Mouse (Mus musculus) mesoderm, embryonic 11.5 days (tissue): ENCODE results near the gene Slco3a1.

Source experiments
- DNase-seq: peaks from one replicate; pipeline ENCODE4 v3.0.0-alpha.2; 2012; ENCODE audit warnings: low read depth, low spot score

Slco3a1 gene

GRCm38 (mm10) chr7:74348318-74348890 is 206.2 kb downstream of the Slco3a1 start:
- DNase-seq: no peak

- no peak for DNase-seq
These were observed 207.6 kb downstream of the Slco3a1 start for GRCm38 (mm10) chr7:74347026-74347425.

- DNase-seq: peak; percentile 19
These were observed 208.1 kb downstream of the Slco3a1 start for GRCm38 (mm10) chr7:74346451-74346850.

- peak; percentile 34 for DNase-seq
These were observed 213.3 kb downstream of the Slco3a1 start for GRCm38 (mm10) chr7:74341149-74341805.

GRCm38 (mm10) chr7:74340419-74340954 is 214.1 kb downstream of the Slco3a1 start:
- DNase-seq: no peak

GRCm38 (mm10) chr7:74337677-74338420 is 216.7 kb downstream of the Slco3a1 start:
- no peak for DNase-seq

GRCm38 (mm10) chr7:74332323-74332722 is 222.3 kb downstream of the Slco3a1 start:
- DNase-seq: no peak

GRCm38 (mm10) chr7:74330858-74331726 is 223.5 kb downstream of the Slco3a1 start:
- DNase-seq: peak; percentile 59

GRCm38 (mm10) chr7:74330117-74330857 is 224.3 kb downstream of the Slco3a1 start:
- DNase-seq: peak; percentile 75

- no peak for DNase-seq
These were observed 225.6 kb downstream of the Slco3a1 start for GRCm38 (mm10) chr7:74329004-74329403.

- DNase-seq: no peak
These were observed 226.9 kb downstream of the Slco3a1 start for GRCm38 (mm10) chr7:74327716-74328115.

GRCm38 (mm10) chr7:74325052-74325451 is 229.5 kb downstream of the Slco3a1 start:
- DNase-seq: no peak

- no peak for DNase-seq
These were observed 230.9 kb downstream of the Slco3a1 start for GRCm38 (mm10) chr7:74323683-74324082.

- no peak for DNase-seq
These were observed 231.4 kb downstream of the Slco3a1 start for GRCm38 (mm10) chr7:74323194-74323593.

- DNase-seq: no peak
These were observed 233.9 kb downstream of the Slco3a1 start for GRCm38 (mm10) chr7:74320635-74321034.

GRCm38 (mm10) chr7:74315836-74316435 is 238.6 kb downstream of the Slco3a1 start:
- no peak for DNase-seq

GRCm38 (mm10) chr7:74314276-74314675 is 240.3 kb downstream of the Slco3a1 start:
- no peak for DNase-seq

- DNase-seq: no peak
These were observed 241.1 kb downstream of the Slco3a1 start for GRCm38 (mm10) chr7:74313279-74314105.

GRCm38 (mm10) chr7:74311536-74311935 is 243.0 kb downstream of the Slco3a1 start:
- DNase-seq: no peak
